Mouse (Mus musculus) liver, embryonic 15.5 days (tissue): ENCODE measurements at regions not wholly inside any gene's neighbourhood (a gene's known extent, or its start where the extent isn't known, plus 50 kb on each side); places are given as distances from the start of the nearest gene placed in this dataset.
"Not testable (repeated sequence)": the region's sequence is repeated elsewhere in the genome, so short reads cannot be mapped to it uniquely, and the experiment has no call there.

ENCODE experiments used
- ATAC-seq: fragments of 200-750 bp; cut with Nextera tagmentation; 2 replicates; pipeline ENCODE4 v1.8.0; 2017; ENCODE audit warnings: moderate number of reproducible peaks, mild to moderate bottlenecking, moderate library complexity; ENCODE audit not compliant: insufficient read depth
- H3K27ac ChIP-seq: fragments of 300-500 bp; sonication (generic); replicated peaks from 2 replicates; pipeline ENCODE4 v1.5.1; 2015; ENCODE audit warnings: mild to moderate bottlenecking, inconsistent platforms
- H3K27me3 ChIP-seq: fragments of 300-500 bp; sonication (generic); 2 replicates; pipeline ENCODE4 v1.6.1; 2015; ENCODE audit warnings: mild to moderate bottlenecking, inconsistent platforms
- H3K36me3 ChIP-seq: fragments of 300-500 bp; sonication (generic); replicated peaks from 2 replicates; pipeline ENCODE4 v1.6.1; 2015; ENCODE audit warnings: moderate library complexity, mild to moderate bottlenecking, inconsistent platforms
- H3K4me1 ChIP-seq: fragments of 300-500 bp; sonication (generic); replicated peaks from 2 replicates; pipeline ENCODE4 v1.6.1; 2015; ENCODE audit warnings: inconsistent platforms
- H3K4me2 ChIP-seq: fragments of 300-500 bp; sonication (generic); 2 replicates; pipeline ENCODE4 v1.6.1; 2015; ENCODE audit warnings: moderate library complexity, mild to moderate bottlenecking, inconsistent platforms
- H3K4me3 ChIP-seq: fragments of 300-500 bp; sonication (generic); replicated peaks from 2 replicates; pipeline ENCODE4 v1.5.1; 2015; ENCODE audit warnings: mild to moderate bottlenecking, inconsistent platforms
- H3K9ac ChIP-seq: fragments of 300-500 bp; sonication (generic); 2 replicates; pipeline ENCODE4 v1.6.1; 2015; ENCODE audit warnings: moderate library complexity, mild to moderate bottlenecking, inconsistent platforms
- H3K9me3 ChIP-seq: fragments of 300-500 bp; sonication (generic); replicated peaks from 2 replicates; pipeline ENCODE4 v1.6.1; 2016; ENCODE audit warnings: inconsistent platforms
- WGBS: fragments of 180-500 bp; shearing (Covaris S2); methylation state at CpG from one replicate; pipeline ENCODE4 v1.1.7; 2015; ENCODE audit warnings: mixed read lengths; ENCODE audit not compliant: insufficient replicate concordance; 5-methylcytosine and 5-hydroxymethylcytosine counted together

DNA sequence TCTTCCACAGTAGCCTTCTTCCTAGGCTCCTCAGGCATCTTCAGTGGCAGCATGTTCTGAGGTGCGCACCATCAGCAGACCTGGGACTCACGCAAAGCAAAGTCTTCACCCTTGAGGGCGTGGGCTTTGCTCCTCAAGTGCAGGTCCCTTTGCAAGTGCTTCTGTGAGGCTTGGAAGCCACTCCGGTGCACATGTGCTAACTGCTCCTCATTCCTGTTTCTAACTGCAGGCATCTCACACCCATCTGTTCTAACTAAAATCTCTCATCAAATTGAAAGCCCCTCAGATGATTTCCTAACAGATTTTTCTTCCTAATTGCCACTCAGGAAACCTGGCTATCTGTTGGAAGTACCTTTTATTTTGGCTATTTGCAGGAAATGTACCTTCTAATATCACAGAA is 278.9 kb downstream of the Med10 start:
- 58% methylated on average over 4 of the region's 4 CpGs for WGBS
- Histone ChIP-seq H3K9me3 (no peaks in the 10 kb centered on the region), H3K4me2 (no peak overlapping the region), H3K4me1 (no peaks in the 10 kb centered on the region), H3K4me3 (no peak overlapping the region), H3K27ac (no peak overlapping the region), H3K36me3 (no peaks in the 10 kb centered on the region), H3K9ac (no peak overlapping the region), H3K27me3 (no peaks in the 10 kb centered on the region)
- no peak for ATAC-seq

DNA sequence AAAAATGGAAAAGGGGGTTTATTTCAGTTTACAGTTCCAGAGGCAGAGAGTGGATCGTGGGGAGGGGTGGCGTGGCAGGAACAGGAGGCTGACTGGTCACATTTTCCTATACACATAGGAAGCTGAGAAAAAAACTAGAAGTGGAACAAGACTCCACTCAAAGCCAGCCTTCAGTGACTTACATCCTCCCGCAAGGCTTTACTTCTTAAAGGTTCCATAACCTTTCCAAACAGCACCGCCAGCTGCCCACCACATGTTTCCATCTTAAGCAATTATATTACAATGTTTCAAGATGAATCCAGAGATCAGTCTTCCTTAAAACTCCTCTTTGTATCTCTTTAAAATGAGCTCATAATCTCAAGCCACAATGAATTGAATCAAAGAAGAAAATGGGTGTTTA is 290.7 kb downstream of the Med10 start:
- no peaks in the 10 kb centered on the region for H3K4me1 ChIP-seq
- H3K9me3 ChIP-seq, result no peaks in the 10 kb centered on the region
- H3K4me3 ChIP-seq, result no peak overlapping the region
- H3K27me3 ChIP-seq, result no peaks in the 10 kb centered on the region
- ATAC-seq, result no peak
- no peaks in the 10 kb centered on the region for H3K36me3 ChIP-seq
- 71% methylated on average over 4 of the region's 4 CpGs for WGBS
- H3K9ac ChIP-seq, result no peak overlapping the region
- H3K4me2 ChIP-seq, result no peak overlapping the region
- H3K27ac ChIP-seq, result no peak overlapping the region

DNA sequence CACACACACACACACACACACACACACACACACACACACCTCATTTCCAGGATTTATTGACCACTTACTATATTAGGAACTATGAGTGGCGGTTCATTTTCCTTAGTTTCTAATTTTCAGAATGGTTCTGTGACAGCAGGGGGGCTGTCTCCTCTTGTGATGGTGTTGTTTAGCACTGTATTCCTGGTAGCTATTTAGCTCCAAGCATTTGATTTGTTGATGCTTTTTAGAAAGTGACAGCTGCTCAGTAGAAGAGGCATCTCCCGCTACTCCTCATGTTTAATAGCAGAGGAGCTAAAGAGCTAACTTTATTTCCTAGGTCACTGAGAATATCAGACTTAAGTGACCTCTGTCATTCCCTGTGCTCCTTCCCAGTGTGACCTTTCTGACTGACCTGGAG is 291.8 kb downstream of the Med10 start:
- WGBS, result 43% methylated on average over 2 of the region's 2 CpGs
- ATAC-seq, result no peak
- no peaks in the 10 kb centered on the region for H3K27me3 ChIP-seq

DNA sequence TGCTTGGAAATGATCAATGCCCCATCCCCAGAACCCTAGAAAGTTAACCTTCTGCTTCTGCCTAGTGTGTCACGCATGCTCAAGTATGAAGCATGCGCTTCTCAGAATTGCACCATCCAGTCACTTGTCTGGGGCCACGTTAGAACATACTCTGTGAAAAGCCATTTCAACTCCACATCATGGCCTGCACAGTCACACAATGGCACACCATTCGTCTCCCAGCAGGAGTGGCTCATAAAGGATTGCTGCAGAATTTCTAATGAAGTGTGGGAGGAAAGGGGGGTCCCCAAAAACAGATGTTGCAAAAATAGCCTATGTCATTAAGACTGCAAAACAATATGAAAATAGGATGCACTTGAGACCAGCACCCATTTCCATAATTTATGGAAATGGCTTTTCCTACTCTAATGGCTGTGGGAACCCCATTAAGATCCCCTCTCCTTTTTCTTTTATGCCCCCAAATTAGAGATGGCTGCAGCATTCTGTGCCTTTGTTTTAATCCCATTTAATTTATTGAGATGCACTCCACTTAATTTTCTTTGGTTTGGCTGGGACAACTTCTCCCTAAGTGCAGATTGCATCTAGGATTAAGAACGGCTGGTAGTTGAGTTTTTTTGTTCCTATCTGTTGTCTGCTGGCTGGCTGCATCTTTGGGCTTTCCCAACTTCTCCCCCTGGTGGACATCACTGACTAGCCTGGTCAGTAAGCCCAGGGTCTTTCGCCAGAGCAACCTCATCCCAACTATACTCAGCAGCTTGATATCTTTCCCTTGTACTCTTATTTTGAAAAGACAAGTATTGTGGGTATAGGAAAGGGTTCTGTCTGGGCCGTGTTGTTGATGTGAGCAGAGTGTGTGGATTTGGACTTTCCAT is 294.5 kb downstream of the Med10 start:
- no peak overlapping the region for H3K4me3 ChIP-seq
- 50% methylated on average over 7 of the region's 7 CpGs for WGBS
- no peaks in the 10 kb centered on the region for H3K4me1 ChIP-seq
- no peak overlapping the region for H3K9ac ChIP-seq
- H3K27me3 ChIP-seq, result no peaks in the 10 kb centered on the region
- H3K9me3 ChIP-seq, result no peaks in the 10 kb centered on the region
- no peak overlapping the region for H3K4me2 ChIP-seq
- no peak for ATAC-seq
- H3K27ac ChIP-seq, result no peak overlapping the region
- H3K36me3 ChIP-seq, result no peaks in the 10 kb centered on the region

More for the DNA sequence above, 291.8 kb downstream of the Med10 start:
- Histone ChIP-seq H3K9ac (no peak overlapping the region), H3K9me3 (no peaks in the 10 kb centered on the region), H3K36me3 (no peaks in the 10 kb centered on the region), H3K4me1 (no peaks in the 10 kb centered on the region), H3K4me2 (no peak overlapping the region), H3K4me3 (no peak overlapping the region), H3K27ac (no peak overlapping the region)

DNA sequence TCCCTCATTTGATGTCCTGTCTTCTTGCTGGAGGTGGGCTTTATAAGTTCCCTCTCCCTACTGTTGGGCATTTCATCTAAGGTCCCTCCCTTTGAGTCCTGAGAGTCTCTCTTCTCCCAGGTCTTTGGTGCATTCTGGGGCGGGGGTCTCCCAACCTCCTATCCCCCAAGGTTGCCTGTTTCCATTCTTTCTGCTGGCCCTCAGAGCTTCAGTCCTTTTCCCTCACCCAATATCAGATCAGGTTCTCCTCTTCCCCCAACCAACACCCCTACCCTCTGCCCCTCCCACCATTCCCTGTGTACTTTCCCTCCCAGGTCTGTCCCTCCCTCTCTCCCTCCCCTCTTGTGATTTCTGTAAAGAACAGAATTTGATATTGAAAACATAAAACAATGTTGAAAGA is 297.9 kb downstream of the Med10 start:
- H3K9ac ChIP-seq, H3K27me3 ChIP-seq, H3K9me3 ChIP-seq, H3K4me2 ChIP-seq, H3K27ac ChIP-seq, H3K4me3 ChIP-seq, H3K4me1 ChIP-seq, H3K36me3 ChIP-seq, ATAC-seq: not testable (repeated sequence)
- 48% methylated on average over 1 of the region's 1 CpGs for WGBS

DNA sequence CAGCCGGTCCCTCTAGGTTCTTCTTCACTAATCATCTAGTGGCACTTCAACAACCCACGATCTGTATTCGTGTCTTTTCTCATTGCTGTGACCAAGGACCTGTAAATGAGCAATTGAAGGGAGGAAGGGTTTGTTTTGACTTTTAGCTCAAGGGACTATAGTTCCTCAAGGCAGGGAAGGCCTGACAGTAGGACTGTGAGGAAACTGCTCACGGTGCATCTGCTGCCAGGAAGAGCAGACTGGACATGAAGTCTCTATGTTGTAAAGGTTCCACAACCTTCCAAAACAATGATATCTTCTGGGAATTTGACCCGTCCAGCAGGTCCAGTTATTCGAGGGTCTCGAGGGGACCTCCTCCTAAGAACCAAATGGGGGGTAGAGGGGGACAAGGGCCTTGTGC is 300.8 kb downstream of the Med10 start:
- H3K27ac ChIP-seq, result no peak overlapping the region
- H3K9ac ChIP-seq, result no peak overlapping the region
- 54% methylated on average over 7 of the region's 7 CpGs for WGBS
- no peaks in the 10 kb centered on the region for H3K4me1 ChIP-seq
- H3K9me3 ChIP-seq, result no peaks in the 10 kb centered on the region
- no peaks in the 10 kb centered on the region for H3K36me3 ChIP-seq
- ATAC-seq, result no peak
- H3K4me3 ChIP-seq, result no peak overlapping the region
- no peak overlapping the region for H3K4me2 ChIP-seq
- no peaks in the 10 kb centered on the region for H3K27me3 ChIP-seq

DNA sequence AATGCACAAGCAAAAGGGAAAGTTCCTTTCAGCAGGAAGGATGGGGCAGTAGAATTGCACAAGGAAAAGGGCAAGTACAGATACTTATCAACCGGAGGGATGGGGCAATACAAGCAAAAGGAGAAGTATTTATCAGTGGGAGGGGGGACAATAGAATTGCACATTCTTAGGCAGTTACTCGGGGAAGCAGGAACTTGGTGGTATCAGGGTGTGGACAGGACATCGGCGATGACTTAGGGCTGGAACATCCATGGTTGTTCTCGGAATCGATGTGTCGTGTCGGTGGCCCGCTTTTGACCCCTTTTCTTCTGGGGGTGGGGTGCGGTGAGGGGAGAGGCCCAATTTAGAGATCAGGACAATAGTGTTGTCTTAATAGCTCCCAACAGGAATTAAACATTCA is 301.3 kb downstream of the Med10 start:
- not testable (repeated sequence) for H3K27ac ChIP-seq, H3K36me3 ChIP-seq, H3K4me3 ChIP-seq, H3K9me3 ChIP-seq, ATAC-seq, H3K4me2 ChIP-seq, H3K9ac ChIP-seq, H3K27me3 ChIP-seq, H3K4me1 ChIP-seq
- WGBS, result 50% methylated on average over 10 of the region's 10 CpGs

DNA sequence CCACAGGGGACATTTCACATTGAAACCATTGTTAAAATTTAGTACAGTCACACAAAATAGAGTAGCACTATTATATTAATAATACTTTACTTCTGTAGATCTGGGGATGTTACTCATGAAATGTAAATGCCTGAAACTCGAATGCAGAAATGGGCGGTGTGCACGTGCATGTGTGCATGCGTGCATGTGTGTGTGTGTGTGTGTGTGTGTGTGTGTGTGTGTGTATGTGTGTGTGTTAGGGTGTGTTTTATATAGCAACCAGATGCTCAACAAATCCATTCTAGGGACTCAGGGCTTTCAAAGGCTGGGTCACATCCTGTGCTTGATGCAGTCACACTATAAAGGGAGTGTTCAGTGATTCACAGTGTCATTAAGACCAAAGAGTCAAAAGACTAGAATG is 301.7 kb downstream of the Med10 start:
- Histone ChIP-seq H3K4me3 (no peak overlapping the region), H3K9me3 (no peaks in the 10 kb centered on the region), H3K27me3 (no peaks in the 10 kb centered on the region), H3K9ac (no peak overlapping the region), H3K27ac (no peak overlapping the region), H3K4me1 (no peaks in the 10 kb centered on the region), H3K4me2 (no peak overlapping the region), H3K36me3 (no peaks in the 10 kb centered on the region)
- 80% methylated on average over 4 of the region's 4 CpGs for WGBS
- ATAC-seq, result no peak

DNA sequence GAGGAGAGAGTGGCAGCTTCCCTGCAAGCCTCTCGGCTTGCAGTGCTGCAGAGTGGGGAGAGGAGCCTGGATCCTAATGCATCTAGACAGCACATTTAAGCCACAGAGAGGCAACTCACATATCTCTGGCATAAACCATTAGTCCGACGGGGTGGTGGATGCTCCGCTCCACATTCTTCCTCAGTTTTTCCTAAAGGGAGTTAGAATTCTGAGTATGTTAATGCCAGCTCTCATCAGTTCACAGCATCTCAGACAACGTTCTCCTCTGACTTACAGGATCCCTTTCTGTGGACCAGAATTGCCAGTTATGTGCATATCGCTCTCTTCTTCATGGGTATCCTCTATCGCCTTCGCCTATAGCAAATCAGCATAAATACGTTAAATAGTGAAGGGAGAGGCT is 313.4 kb downstream of the Med10 start:
- no peaks in the 10 kb centered on the region for H3K36me3 ChIP-seq
- no peak overlapping the region for H3K9ac ChIP-seq
- H3K9me3 ChIP-seq, result no peaks in the 10 kb centered on the region
- 67% methylated on average over 9 of the region's 9 CpGs for WGBS
- H3K27me3 ChIP-seq, result no peaks in the 10 kb centered on the region
- no peak overlapping the region for H3K4me3 ChIP-seq
- no peak overlapping the region for H3K27ac ChIP-seq
- no peaks in the 10 kb centered on the region for H3K4me1 ChIP-seq
- no peak overlapping the region for H3K4me2 ChIP-seq
- no peak for ATAC-seq

DNA sequence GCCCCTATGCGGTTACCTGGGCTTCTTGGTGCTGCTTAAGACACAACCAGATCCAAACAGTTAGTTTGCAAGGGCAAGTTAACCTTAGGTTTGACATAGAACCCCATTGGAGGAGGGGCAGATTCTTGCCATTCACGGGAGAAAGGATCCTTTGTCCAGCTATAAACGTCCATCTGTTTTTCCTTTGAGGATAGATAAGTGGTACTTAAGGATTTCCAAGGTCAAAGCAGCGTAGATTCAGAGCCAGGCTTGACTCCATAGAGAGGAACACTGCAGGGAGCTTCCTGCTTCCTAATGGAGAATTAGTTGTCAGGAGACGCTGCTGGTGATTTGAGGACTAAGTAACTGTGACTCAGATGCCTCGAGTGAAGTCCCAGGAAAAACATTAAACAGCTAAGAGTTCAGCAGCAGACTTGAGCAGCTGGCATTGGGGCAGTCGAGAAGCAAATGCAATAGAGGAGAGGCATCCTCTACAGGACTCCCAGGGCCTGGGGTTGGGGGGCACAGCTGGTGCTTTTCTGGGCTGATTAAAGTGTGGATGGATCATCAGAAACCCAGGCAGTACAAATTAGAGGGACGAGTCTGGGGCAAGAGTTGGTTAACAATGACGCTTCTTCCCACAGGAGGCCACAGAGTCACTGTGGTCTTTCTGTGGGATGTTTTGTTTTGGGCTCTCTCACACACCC is 322.8 kb downstream of the Med10 start:
- Histone ChIP-seq H3K9ac (no peak overlapping the region), H3K4me2 (no peak overlapping the region), H3K36me3 (no peaks in the 10 kb centered on the region), H3K27ac (no peak overlapping the region), H3K9me3 (no peaks in the 10 kb centered on the region), H3K27me3 (no peaks in the 10 kb centered on the region), H3K4me3 (no peak overlapping the region), H3K4me1 (no peaks in the 10 kb centered on the region)
- 32% methylated on average over 9 of the region's 9 CpGs for WGBS
- no peak for ATAC-seq

DNA sequence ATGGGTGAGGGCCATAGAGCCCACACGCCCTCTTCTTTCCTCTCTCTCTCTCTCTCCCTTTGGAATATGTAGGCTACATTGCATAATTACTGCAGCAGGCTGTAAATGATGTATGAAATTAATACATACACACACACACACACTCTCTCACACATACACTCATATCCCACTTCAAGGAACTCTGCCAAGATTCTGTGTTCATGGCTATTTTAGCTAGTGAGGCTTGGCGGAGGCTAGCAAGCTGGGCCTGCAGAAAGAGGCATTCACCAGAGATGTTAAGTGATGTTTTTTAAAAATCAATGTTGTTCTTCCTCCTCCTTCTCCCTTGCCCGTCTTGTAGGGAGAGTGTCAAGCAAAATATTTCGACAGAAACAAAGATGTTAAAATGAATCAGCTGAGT is 325.1 kb downstream of the Med10 start:
- Histone ChIP-seq H3K27me3 (no peaks in the 10 kb centered on the region), H3K4me2 (no peak overlapping the region), H3K27ac (no peak overlapping the region), H3K4me3 (no peak overlapping the region), H3K9ac (no peak overlapping the region), H3K4me1 (no peaks in the 10 kb centered on the region), H3K9me3 (no peaks in the 10 kb centered on the region), H3K36me3 (no peaks in the 10 kb centered on the region)
- 56% methylated on average over 4 of the region's 4 CpGs for WGBS
- ATAC-seq, result no peak
